Mouse (Mus musculus): ENCODE measurements around the gene Usf3.

Gene Usf3

GRCm38 (mm10) chr16:44238835-44239263 lies 65.8 kb downstream of the Usf3 start:
- no peak for DNase-seq (ENCODE audit: low read depth)

- DNase-seq (ENCODE audit: low read depth) = no peak
Measured at GRCm38 (mm10) chr16:44240406-44240805, 67.4 kb downstream of the Usf3 start.

GRCm38 (mm10) chr16:44242633-44243032 lies 69.6 kb downstream of the Usf3 start:
- peak; percentile 78 for DNase-seq (ENCODE audit: low read depth)

- DNase-seq (ENCODE audit: low read depth) = no peak
Measured at GRCm38 (mm10) chr16:44243323-44243722, 70.3 kb downstream of the Usf3 start.

- no peak for DNase-seq (ENCODE audit: low read depth)
Measured at GRCm38 (mm10) chr16:44249985-44250384, 76.9 kb downstream of the Usf3 start.

GRCm38 (mm10) chr16:44252735-44253134 lies 79.7 kb downstream of the Usf3 start:
- no peak for DNase-seq (ENCODE audit: low read depth)

- no peak for DNase-seq (ENCODE audit: low read depth)
Measured at GRCm38 (mm10) chr16:44253797-44254634, 81.0 kb downstream of the Usf3 start.

- no peak for DNase-seq (ENCODE audit: low read depth)
Measured at GRCm38 (mm10) chr16:44254698-44255097, 81.7 kb downstream of the Usf3 start.

GRCm38 (mm10) chr16:44257476-44257875 lies 84.4 kb downstream of the Usf3 start:
- no peak for DNase-seq (ENCODE audit: low read depth)

- no peak for DNase-seq (ENCODE audit: low read depth)
Measured at GRCm38 (mm10) chr16:44264916-44265315, 91.9 kb downstream of the Usf3 start.

GRCm38 (mm10) chr16:44265562-44265961 lies 92.5 kb downstream of the Usf3 start:
- no peak for DNase-seq (ENCODE audit: low read depth)

- no peak for DNase-seq (ENCODE audit: low read depth)
Measured at GRCm38 (mm10) chr16:44268541-44269215, 95.6 kb downstream of the Usf3 start.

- DNase-seq (ENCODE audit: low read depth) = no peak
Measured at GRCm38 (mm10) chr16:44269578-44269977, 96.5 kb downstream of the Usf3 start.

- no peak for DNase-seq (ENCODE audit: low read depth)
Measured at GRCm38 (mm10) chr16:44270606-44271005, 97.6 kb downstream of the Usf3 start.

GRCm38 (mm10) chr16:44271371-44272038 lies 98.5 kb downstream of the Usf3 start:
- DNase-seq (ENCODE audit: low read depth) = no peak
